Mouse (Mus musculus) bone marrow macrophage, adult 2 months (primary cell): ENCODE data around the gene Morn4. TPM values are rescaled to one million over a fixed set of nuclear protein-coding genes. Genes with fewer than 3 reads are reported as not detected.

Source experiments
- H3K27ac ChIP-seq: 2 replicates; pipeline ENCODE4 v1.5.1; 2012; ENCODE audit warnings: low read depth, low read length; ENCODE audit not compliant: insufficient read depth
- H3K4me1 ChIP-seq: 2 replicates; pipeline ENCODE4 v1.6.1; 2012; ENCODE audit warnings: low read length; ENCODE audit not compliant: control insufficient read depth, insufficient read depth
- H3K4me3 ChIP-seq: 2 replicates; pipeline ENCODE4 v1.5.1; 2012; ENCODE audit warnings: mild to moderate bottlenecking, low read length, moderate library complexity; ENCODE audit not compliant: insufficient read depth
- CTCF ChIP-seq: IDR thresholded peaks from 2 replicates; pipeline ENCODE4 v1.5.1; 2012; ENCODE audit warnings: low read depth, mild to moderate bottlenecking, low read length, moderate library complexity
- POLR2A ChIP-seq: IDR thresholded peaks from 2 replicates; pipeline ENCODE4 v1.6.1; 2012; ENCODE audit warnings: mild to moderate bottlenecking, low read depth, low read length, borderline replicate concordance
- polyA plus RNA-seq: library from polyadenylated mRNA; stranded (reverse); fragments of >200 nt; gene quantifications from 2 replicates; pipeline ENCODE4 v1.2.4, GENCODE M21; 2012; ENCODE audit not compliant: missing spikeins, insufficient read depth, insufficient read length

Gene Morn4
- polyA plus RNA-seq, 1 experiment = 1.4 TPM

DNA sequence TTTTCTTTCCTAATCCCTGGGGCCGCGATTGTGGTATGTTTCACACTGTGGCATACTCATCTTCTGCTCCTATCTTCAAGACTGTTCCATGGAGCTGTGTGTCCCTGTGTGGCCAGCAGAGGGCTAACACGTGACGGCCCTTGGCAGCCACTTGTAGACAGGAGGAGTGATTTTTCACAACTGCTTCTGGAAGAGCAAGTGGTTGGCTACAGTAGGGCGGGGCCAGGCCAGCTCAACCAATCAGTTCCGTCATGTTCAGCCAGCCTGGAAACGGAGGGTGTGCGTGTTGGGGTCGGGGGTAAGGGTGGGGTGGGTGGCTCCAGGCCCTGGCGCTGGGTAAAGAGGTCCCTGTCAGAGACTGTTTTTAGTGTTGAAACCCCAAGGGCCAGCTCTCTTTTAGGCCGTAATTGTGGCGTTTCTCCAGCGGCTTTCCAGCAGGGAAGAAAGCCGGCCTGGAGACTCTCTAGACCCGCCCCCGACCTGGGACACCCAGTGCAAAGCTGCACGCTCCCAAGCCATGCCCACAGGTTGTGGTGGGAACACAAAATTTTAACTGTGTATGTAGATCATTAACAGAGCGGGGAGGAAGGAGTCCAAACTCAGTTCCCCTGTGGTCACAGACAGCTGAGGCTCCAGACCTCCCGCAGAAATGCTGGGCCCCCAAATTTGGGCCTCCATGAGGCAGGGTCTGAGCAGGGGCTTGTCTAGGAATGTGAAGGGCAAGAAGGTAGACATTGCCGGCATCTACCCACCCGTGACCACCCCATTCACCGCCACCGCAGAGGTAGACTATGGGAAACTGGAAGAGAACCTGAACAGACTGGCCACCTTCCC, 40.7 kb downstream of the Morn4 start, which contains the start of gene Hoga1:
TSS of gene Hoga1 (plus strand) at position 342 of the 834 bp plus-strand sequence.
- Histone ChIP-seq H3K4me1 (no peaks in the 10 kb centered on the region), H3K4me3 (peak within 1 kb of the TSS; percentile 47), H3K27ac (no peak within 1 kb of the TSS; the same call in 1 of the 2 replicates)
- TF ChIP-seq CTCF = peak; percentile 36
- TF ChIP-seq POLR2A = no peak

DNA sequence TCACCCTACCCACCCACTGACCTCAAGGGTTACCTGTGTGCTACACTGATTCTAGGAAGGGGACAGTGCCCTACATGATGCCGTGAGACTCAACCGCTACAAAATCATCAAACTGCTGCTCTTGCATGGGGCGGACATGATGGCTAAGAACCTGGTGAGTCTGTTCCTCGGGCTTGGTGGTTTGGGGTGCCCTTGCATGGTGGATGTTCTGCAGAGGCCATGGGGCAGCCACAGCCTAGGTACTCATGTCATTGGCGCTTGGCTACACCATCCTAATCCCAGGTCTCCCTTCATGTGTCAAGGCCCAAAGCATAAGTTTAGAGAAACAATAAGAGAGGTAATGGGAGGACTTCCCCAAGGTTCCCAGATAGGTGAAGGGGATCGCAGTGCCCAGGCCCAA, 42.2 kb downstream of the Morn4 start:
- H3K4me3 ChIP-seq = no peak overlapping the region
- no peak overlapping the region for H3K27ac ChIP-seq
- H3K4me1 ChIP-seq = no peaks in the 10 kb centered on the region
- no peak for TF ChIP-seq CTCF
- TF ChIP-seq POLR2A = no peak

DNA sequence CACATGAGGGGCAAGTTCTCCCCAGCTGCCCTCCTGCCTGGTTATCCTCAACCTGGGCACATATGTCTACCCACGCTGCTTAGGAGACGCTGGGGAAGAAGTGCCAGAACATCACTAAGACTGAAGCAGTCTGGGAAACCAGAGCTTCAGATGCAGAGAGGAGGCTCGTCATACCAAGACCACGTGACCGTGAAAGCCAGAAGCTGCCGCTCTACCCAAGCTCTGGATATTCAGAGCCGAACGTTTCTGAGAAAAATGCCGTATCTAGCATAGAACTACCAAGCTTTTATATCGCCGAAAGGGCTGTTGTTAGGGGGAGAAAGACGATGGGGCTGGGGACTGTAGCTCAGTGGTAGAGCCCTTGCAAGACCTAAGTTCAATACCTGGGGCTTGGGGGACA, 47.8 kb downstream of the Morn4 start:
- Histone ChIP-seq H3K4me1 (peaks cover 12% of the 10 kb centered on the region), H3K4me3 (no peak overlapping the region), H3K27ac (no peak overlapping the region)
- no peak for TF ChIP-seq POLR2A

DNA sequence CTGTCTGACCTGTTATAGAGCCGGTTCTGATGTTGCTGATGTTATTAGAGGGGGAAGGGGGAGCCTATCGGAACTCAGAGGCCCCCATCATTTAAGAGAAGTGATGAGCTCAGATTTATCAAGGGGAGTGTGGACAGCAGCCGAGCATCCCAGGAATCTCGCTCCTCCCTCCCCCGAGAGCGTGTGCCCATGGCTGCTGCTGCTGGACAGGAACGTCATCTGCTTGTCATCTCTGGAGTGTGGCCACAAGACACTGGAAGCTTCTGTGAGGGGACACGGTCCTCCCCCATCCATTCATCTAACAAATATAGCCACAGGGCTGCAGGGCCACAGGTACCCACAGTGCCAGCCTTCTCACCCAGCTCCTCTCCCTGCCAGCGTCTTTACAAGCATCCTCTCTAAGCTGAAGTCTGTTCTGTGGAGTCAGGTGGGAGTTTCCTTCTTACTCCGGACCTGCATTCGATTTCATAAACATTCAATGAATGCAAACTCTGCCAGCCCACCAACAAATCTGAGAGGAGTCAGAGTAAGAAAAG, 48.9 kb downstream of the Morn4 start:
- Histone ChIP-seq H3K4me1 (peaks cover 12% of the 10 kb centered on the region), H3K27ac (no peak overlapping the region), H3K4me3 (no peak overlapping the region)
- no peak for TF ChIP-seq POLR2A
- no peak for TF ChIP-seq CTCF

DNA sequence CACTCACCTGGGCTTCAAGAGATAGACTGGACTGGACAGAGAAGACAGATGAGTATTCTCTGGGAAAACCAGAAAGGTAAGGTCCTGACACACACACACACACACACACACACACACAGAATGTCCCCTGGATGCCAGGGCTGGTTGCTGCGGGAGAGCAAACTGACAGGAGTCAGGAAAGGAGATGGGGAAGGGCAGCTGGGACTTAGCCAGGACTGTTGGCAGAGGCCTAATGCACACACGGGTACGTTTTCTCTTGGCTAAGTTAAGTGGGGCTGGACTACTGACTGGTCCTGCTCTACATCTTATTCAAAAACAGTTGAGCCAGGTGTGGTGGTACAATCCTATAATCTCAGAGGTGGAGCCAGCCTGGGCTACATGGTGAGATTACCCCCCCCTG, 49.8 kb downstream of the Morn4 start:
- peaks cover 12% of the 10 kb centered on the region for H3K4me1 ChIP-seq
- H3K4me3 ChIP-seq = no peak overlapping the region

DNA sequence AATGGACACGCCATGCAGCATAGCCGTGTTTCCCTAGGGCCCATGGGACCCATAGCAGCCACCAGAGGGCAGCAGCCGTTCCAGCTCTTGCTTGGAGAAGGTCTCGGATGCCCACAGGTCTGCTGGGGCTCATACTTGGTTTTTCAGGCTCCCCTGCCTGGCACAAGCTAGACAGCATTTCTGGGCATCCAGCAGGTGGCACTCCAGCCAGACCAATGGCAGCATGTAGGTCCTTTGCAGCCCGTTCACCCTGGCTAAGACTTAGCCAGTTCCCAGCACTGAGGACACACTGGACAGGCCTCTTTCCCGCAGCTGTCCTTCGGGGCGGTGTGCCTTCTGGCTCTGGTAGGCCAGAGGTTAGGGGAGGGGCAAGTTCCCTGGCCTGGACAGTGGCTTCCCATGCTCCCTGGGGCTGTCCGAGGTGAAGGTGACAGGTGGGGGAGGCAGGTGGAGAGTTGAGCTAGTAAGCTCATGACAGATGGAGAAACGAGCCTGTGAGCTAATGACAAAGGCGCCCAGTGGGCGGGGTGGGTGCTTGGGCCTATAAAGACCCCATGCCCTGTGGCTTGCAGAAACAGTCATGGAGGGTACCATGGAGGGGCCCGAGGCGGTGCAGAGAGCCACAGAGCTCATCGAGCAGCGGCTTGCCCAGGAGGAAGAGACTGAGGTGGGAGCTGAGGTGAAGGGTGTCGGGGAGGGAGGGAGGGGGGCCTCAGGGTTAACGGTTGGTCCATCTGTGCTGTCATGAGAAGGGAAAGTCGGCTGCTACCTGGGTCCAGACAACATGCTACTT, 50.5 kb downstream of the Morn4 start, which contains the start of gene Ankrd2:
TSS of gene Ankrd2 (plus strand) at position 545 of the 793 bp plus-strand sequence.
- TF ChIP-seq POLR2A = no peak
- peak; percentile 52; the same call in 1 of the 2 replicates for TF ChIP-seq CTCF
- H3K4me1 ChIP-seq = peaks cover 12% of the 10 kb centered on the region
- H3K27ac ChIP-seq = no peak within 1 kb of the TSS
- no peak within 1 kb of the TSS for H3K4me3 ChIP-seq

More for the DNA sequence above, 49.8 kb downstream of the Morn4 start:
- TF ChIP-seq CTCF = no peak
- no peak for TF ChIP-seq POLR2A
- H3K27ac ChIP-seq = no peak overlapping the region

DNA sequence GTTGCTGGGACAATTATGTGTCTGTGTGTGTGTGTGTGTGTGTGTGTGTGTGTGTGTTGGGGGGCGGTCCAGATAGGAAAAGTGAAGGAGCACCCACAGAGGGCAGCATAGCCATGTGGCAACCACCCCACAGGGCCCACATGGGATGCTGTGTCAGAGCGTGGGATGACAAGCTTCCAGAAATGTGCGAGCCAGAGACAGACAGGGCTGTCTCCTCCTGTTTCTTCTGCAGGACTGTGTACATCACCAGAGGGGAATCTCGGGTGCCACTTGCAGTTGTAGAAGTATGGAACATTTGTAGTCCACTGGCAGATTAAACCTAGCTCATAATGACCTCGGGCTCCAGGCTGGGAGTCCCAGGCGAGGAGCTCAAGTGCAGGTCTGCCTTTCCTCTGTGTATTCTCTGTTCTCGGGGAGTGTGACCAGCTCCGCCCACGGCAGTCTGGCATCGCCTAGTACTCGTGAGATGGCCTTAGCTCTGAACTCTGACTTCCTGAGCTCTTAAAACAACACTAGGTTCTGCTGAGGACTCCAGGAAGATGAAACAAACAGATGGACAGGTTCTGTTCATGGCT, 51.2 kb downstream of the Morn4 start:
- peaks cover 12% of the 10 kb centered on the region for H3K4me1 ChIP-seq
- H3K27ac ChIP-seq = no peak overlapping the region
- no peak overlapping the region for H3K4me3 ChIP-seq
- TF ChIP-seq POLR2A = no peak
- no peak for TF ChIP-seq CTCF

DNA sequence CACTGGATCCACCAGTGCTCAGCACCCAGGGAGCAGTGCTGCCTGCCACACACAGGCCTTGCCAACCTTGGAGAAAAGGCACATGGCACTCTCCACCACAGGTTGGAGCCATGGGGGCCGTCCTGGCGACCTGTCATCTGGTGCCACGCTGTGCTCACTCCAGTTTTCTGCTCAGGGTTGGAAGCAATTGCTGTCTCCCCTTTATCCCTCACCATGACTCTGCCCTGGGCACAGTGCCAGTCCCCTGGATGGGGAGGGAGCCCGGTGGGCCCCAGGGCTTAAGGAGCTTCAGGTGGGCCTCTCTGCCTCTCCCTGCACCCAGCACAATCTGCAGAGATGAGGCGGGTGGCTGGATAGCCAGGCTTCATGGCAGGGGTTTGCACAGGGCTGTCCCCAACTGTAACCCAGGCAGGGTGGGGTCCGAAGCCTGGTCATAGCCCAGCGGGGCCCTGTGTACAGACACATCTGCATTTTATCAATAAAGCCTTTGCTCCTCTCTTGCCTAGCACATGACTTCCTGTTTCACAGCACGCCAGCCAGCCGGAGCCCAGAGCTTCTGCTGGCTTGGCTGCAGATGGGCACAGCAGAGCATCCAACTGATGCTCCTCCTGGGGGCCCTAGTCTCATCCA, 51.9 kb downstream of the Morn4 start:
- H3K27ac ChIP-seq = peak overlapping the region; percentile 57
- TF ChIP-seq POLR2A = no peak
- no peak for TF ChIP-seq CTCF
- H3K4me3 ChIP-seq = no peak overlapping the region
- peaks cover 12% of the 10 kb centered on the region for H3K4me1 ChIP-seq

DNA sequence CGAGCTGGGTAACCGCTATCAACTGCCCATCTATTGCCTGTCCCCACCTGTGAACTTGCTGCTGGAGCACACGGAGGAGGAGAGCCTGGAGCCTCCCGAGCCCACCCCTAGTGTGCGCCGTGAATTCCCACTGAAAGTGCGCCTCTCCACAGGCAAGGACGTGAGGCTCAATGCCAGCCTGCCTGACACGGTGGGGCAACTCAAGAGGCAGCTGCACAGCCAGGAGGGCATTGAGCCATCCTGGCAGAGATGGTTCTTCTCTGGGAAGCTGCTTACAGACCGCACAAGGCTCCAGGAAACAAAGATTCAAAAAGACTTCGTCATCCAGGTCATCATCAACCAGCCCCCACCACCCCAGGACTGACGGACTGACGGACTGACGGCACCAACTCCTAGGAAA, 52.5 kb downstream of the Morn4 start:
- no peak overlapping the region for H3K27ac ChIP-seq
- H3K4me1 ChIP-seq = peaks cover 12% of the 10 kb centered on the region
- H3K4me3 ChIP-seq = no peak overlapping the region
- TF ChIP-seq CTCF (no peak), POLR2A (no peak)
